Mouse (Mus musculus): ENCODE measurements around the gene Cd72. TPM values are rescaled to one million over a fixed set of nuclear protein-coding genes. Genes with fewer than 3 reads are reported as not detected.
A peak's percentile ranks its signal among the peaks of the same experiment; 100 is the strongest.

The Cd72 gene
- 0.14 TPM in 1 of 2 replicates, not detected in the other for polyA plus RNA-seq (2012; rRNA removed)

DNA sequence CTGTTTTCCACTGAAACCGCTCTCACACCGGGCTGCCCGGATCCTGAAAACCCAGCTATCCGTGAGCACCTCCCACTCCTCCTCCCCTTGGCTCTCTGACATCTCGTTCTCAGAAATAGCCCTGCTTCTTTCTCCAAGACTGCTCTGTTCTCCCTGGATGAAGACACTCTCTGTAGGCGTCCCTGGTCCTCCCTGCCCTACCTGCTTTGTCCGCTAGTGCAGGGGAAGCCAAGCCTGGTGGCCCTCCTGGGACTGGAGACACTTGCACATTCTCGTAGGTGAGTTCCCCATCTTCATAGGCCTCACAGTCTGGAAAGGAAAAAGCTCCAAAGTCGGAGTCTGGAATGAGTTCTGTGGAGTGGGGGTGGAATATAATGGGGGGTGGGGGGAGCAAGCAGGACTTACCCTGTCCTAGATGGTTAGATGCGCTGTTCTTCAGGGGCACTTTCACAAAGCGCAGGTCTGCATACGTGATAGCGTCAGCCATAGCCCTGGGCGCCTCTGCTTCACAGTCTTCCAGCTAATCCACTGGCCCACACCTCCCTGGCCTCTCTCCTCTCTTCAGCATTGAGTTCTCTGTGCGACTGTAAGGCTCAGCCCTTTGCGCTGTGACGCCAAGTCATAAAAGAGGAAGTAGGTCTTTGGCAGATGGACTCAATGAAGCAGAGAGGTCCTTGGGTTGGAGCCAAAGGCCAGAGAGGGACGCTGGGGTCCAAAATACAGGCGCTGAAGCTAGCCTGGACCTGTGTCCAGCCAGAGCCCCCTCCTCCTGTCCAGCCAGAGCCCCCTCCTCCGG lies at the start of gene Cd72:
Cd72 (minus strand) TSS at position 588 of the 796 bp plus-strand sequence.
- no peak for DNase-seq (ENCODE audit: low read depth)
- TF ChIP-seq CTCF (IDR thresholded peaks at IDR 0.05; ENCODE audit: borderline replicate concordance, extremely low read depth, insufficient read depth, insufficient read length) (no peak; the same call in 1 of the 2 replicates), POLR2A (IDR thresholded peaks at IDR 0.05; ENCODE audit: borderline replicate concordance, extremely low read depth, insufficient read depth, insufficient read length, poor library complexity, severe bottlenecking) (no peak)

GRCm38 (mm10) chr4:43503506-43503905 lies 49.1 kb upstream of the Cd72 start:
- TF ChIP-seq CTCF (IDR thresholded peaks at IDR 0.05; ENCODE audit: borderline replicate concordance, extremely low read depth, insufficient read depth, insufficient read length) (no peak), POLR2A (IDR thresholded peaks at IDR 0.05; ENCODE audit: borderline replicate concordance, extremely low read depth, insufficient read depth, insufficient read length, poor library complexity, severe bottlenecking) (no peak)
- no peak for DNase-seq (ENCODE audit: low read depth)

DNA sequence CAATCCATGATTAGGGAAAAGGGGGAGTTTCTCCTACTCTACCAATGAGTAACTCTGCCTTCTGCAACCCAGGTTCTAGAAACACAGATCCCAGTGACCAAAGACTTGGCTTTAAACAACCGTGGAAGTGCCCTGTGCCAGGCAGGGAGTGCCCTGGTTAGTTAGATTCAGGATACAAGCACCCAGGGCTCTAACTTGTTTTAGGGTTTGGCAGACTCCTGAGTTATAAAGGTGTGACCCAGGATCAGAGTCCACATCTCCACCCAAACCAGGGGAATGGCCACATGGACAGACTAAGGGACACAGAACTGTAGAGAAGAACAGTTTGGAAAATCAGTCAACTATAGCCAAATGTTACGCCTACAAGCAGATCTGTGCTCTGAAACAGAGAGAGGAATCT lies 48.6 kb upstream of the Cd72 start:
- TF ChIP-seq CTCF (IDR thresholded peaks at IDR 0.05; ENCODE audit: borderline replicate concordance, extremely low read depth, insufficient read depth, insufficient read length) (no peak), POLR2A (IDR thresholded peaks at IDR 0.05; ENCODE audit: borderline replicate concordance, extremely low read depth, insufficient read depth, insufficient read length, poor library complexity, severe bottlenecking) (no peak)
- no peak for DNase-seq (ENCODE audit: low read depth)

DNA sequence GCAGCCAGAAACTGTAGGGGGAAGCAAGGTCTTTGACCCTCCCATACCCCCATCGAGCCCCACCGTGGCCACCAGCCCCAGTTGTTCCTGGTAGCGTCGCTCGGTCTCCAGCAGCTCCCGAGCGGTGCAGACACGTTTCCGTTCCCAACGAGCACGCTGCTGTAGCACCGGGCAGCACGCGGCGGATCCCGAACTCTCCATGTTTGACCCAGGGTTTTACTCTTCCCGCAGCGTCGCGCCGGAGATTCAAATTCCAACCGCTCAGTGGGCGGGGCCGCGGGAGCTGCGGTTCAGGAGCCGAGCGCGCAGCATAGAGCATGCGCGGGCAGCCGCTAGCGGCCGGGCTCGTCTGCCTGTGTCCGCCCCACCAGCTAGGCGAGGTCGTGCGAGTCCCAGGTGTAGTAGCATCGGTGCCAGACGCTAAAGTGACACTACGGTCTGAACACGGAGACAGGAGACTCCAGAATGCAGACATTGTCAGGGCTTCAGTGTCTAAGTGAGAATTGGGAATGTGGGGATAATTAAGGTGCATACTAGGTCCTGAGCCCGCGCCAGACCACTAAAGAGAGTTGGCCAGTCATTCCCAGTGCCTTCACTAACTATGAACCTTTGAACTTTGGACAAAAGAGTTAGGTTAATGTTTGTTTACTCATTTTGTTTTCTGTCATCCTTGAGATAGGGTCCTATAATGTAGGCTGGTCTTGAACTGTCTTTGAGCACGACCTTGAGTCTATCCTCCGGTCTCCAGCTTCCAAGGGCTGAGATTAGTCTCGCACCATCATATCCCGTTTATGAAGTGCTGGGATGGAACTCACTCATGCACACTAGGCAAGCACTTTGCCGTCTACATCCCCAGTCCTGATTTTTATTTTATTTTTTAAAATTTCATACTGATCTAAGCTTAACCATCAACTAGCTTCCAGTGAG lies 45.2 kb upstream of the Cd72 start, which contains the start of gene Arhgef39:
Arhgef39 (minus strand) TSS at position 289 of the 927 bp plus-strand sequence.
- peak; percentile 92 for DNase-seq (ENCODE audit: low read depth)
- TF ChIP-seq CTCF (IDR thresholded peaks at IDR 0.05; ENCODE audit: borderline replicate concordance, extremely low read depth, insufficient read depth, insufficient read length) (no peak), POLR2A (IDR thresholded peaks at IDR 0.05; ENCODE audit: borderline replicate concordance, extremely low read depth, insufficient read depth, insufficient read length, poor library complexity, severe bottlenecking) (peak; percentile 41; the same call in 1 of the 2 replicates)

DNA sequence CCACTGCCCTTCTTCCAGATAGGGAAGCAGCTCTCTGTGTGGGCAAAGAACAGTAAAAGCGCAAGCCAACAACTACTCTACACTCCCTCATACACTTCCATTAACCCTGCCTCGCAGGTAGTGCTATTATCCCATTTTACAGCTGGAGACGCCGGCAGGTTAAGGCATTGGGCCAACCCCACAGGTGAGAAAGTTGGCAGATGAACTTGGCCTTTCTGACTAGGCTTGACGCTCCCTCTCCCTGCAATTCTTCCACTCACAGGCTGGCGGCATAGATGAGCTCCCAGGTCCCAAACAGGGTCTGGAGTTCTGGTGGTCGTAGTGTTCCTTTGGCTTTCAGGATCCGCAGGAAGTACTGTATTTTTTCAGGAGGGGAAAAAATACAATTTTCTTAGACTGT lies 44.6 kb upstream of the Cd72 start:
- peak; percentile 67 for DNase-seq (ENCODE audit: low read depth)
- peak; percentile 58; the same call in 1 of the 2 replicates for TF ChIP-seq CTCF (IDR thresholded peaks at IDR 0.05; ENCODE audit: borderline replicate concordance, extremely low read depth, insufficient read depth, insufficient read length)
- no peak for TF ChIP-seq POLR2A (IDR thresholded peaks at IDR 0.05; ENCODE audit: borderline replicate concordance, extremely low read depth, insufficient read depth, insufficient read length, poor library complexity, severe bottlenecking)

GRCm38 (mm10) chr4:43497946-43498345 lies 43.5 kb upstream of the Cd72 start:
- no peak for TF ChIP-seq POLR2A (IDR thresholded peaks at IDR 0.05; ENCODE audit: borderline replicate concordance, extremely low read depth, insufficient read depth, insufficient read length, poor library complexity, severe bottlenecking)
- no peak for TF ChIP-seq CTCF (IDR thresholded peaks at IDR 0.05; ENCODE audit: borderline replicate concordance, extremely low read depth, insufficient read depth, insufficient read length)
- DNase-seq (ENCODE audit: low read depth) = no peak

- TF ChIP-seq POLR2A (IDR thresholded peaks at IDR 0.05; ENCODE audit: borderline replicate concordance, extremely low read depth, insufficient read depth, insufficient read length, poor library complexity, severe bottlenecking) (no peak), CTCF (IDR thresholded peaks at IDR 0.05; ENCODE audit: borderline replicate concordance, extremely low read depth, insufficient read depth, insufficient read length) (no peak)
- no peak for DNase-seq (ENCODE audit: low read depth)
Observed at GRCm38 (mm10) chr4:43497405-43497804, 43.0 kb upstream of the Cd72 start.

DNA sequence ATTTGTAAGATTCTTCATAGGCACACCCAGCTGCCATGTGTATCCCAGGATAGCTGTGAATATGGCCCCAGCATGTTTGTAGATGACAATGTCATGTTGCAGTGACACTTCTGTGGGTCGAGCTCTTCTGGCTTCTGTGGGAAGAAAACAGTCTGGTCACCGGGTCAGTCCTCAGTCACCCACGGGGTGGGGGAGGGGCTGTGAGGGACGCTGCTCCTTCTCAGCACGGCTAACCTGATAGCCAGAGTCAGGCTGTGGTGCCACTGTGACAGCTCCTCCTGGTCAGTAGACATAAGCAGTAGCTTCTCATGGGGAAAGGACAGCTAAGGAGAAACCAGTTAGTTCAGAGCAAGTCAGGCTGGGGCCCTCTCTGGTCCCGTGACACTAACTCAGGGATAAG lies 42.2 kb upstream of the Cd72 start:
- no peak for DNase-seq (ENCODE audit: low read depth)
- no peak for TF ChIP-seq POLR2A (IDR thresholded peaks at IDR 0.05; ENCODE audit: borderline replicate concordance, extremely low read depth, insufficient read depth, insufficient read length, poor library complexity, severe bottlenecking)
- no peak for TF ChIP-seq CTCF (IDR thresholded peaks at IDR 0.05; ENCODE audit: borderline replicate concordance, extremely low read depth, insufficient read depth, insufficient read length)

DNA sequence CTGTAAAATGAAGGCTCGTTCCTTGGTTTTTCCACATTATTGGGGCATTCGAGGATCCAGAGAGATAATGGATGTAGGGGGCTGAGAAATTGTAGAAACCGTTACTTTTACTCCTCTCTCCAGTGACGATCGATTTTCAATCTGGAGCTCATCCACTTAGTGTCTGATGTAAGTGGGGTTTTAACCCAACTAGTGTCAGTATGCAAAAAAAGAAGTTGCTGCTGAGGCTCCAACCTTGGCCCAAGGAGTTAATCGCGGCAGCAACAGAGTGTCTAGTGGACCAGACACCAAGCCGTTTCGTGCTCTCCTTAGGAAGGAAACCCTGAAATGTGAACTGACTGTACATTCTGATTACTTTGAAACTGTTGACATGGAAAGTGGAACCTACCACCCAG lies 39.4 kb upstream of the Cd72 start:
- TF ChIP-seq POLR2A (IDR thresholded peaks at IDR 0.05; ENCODE audit: borderline replicate concordance, extremely low read depth, insufficient read depth, insufficient read length, poor library complexity, severe bottlenecking) (no peak), CTCF (IDR thresholded peaks at IDR 0.05; ENCODE audit: borderline replicate concordance, extremely low read depth, insufficient read depth, insufficient read length) (no peak)

GRCm38 (mm10) chr4:43493186-43493845 lies 38.9 kb upstream of the Cd72 start:
- TF ChIP-seq CTCF (IDR thresholded peaks at IDR 0.05; ENCODE audit: borderline replicate concordance, extremely low read depth, insufficient read depth, insufficient read length) = no peak
- TF ChIP-seq POLR2A (IDR thresholded peaks at IDR 0.05; ENCODE audit: borderline replicate concordance, extremely low read depth, insufficient read depth, insufficient read length, poor library complexity, severe bottlenecking) = peak; percentile 93
- DNase-seq (ENCODE audit: low read depth) = peak; percentile 98

More for the DNA sequence above, 39.4 kb upstream of the Cd72 start:
- peak; percentile 49 for DNase-seq (ENCODE audit: low read depth)

DNA sequence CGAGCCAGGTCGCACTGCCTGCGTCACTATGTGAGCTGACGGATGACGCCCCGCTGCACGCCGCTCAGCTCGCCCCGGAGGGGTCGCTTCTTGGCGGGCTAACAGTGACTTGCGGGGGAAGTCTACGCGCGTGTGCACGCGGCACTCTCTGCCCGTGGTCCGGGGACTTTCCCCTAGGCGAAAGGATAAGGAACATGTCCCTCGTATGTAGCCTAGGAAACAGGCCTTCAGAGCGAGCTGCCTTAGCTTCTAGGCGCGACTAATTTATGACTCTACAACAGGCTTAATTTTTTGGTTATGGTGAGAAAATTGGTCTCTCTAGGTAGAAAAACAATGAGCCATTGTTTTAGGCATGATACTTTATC lies 38.4 kb upstream of the Cd72 start, which contains the start of gene Ccdc107:
Ccdc107 (plus strand) TSS at position 80 of the 365 bp plus-strand sequence.
- DNase-seq (ENCODE audit: low read depth) = peak; percentile 99
- no peak for TF ChIP-seq POLR2A (IDR thresholded peaks at IDR 0.05; ENCODE audit: borderline replicate concordance, extremely low read depth, insufficient read depth, insufficient read length, poor library complexity, severe bottlenecking)
- TF ChIP-seq CTCF (IDR thresholded peaks at IDR 0.05; ENCODE audit: borderline replicate concordance, extremely low read depth, insufficient read depth, insufficient read length) = no peak
